Mouse (Mus musculus) hindbrain, embryonic 14.5 days (tissue): Measurements from ENCODE around the gene Psen1. TPM values are rescaled to one million over a fixed set of nuclear protein-coding genes. Genes with fewer than 3 reads are reported as not detected.

ENCODE experiments used
- ATAC-seq: fragments of 200-750 bp; cut with Nextera tagmentation; 2 replicates; pipeline ENCODE4 v1.8.0; 2017; ENCODE audit warnings: moderate number of reproducible peaks, mild to moderate bottlenecking, moderate TSS enrichment, moderate library complexity; ENCODE audit not compliant: low FRiP score
- DNase-seq: peaks from one replicate; pipeline ENCODE4 v3.0.0-alpha.2; 2015; ENCODE audit warnings: low spot score
- H3K27ac ChIP-seq: fragments of 300-500 bp; sonication (generic); 2 replicates; pipeline ENCODE4 v1.5.1; 2014; ENCODE audit warnings: mild to moderate bottlenecking, moderate library complexity
- H3K27me3 ChIP-seq: fragments of 300-500 bp; sonication (generic); 2 replicates; pipeline ENCODE4 v1.6.1; 2014; ENCODE audit warnings: mild to moderate bottlenecking, low read length, mixed read lengths; ENCODE audit not compliant: control insufficient read depth, insufficient read depth
- H3K36me3 ChIP-seq: fragments of 300-500 bp; sonication (generic); replicated peaks from 2 replicates; pipeline ENCODE4 v1.6.1; 2014; ENCODE audit not compliant: control insufficient read depth, insufficient read depth
- H3K4me1 ChIP-seq: fragments of 300-500 bp; sonication (generic); replicated peaks from 2 replicates; pipeline ENCODE4 v1.6.1; 2014; ENCODE audit warnings: antibody characterized with exemption, low read length, mixed read lengths; ENCODE audit not compliant: control insufficient read depth, insufficient read depth
- H3K4me2 ChIP-seq: fragments of 300-500 bp; sonication (generic); replicated peaks from 2 replicates; pipeline ENCODE4 v1.6.1; 2014; ENCODE audit warnings: mild to moderate bottlenecking, moderate library complexity
- H3K4me3 ChIP-seq: fragments of 300-500 bp; sonication (generic); replicated peaks from 2 replicates; pipeline ENCODE4 v1.5.1; 2014; ENCODE audit warnings: mild to moderate bottlenecking, low read length
- H3K9ac ChIP-seq: fragments of 300-500 bp; sonication (generic); 2 replicates; pipeline ENCODE4 v1.6.1; 2014
- H3K9me3 ChIP-seq: fragments of 300-500 bp; sonication (generic); 2 replicates; pipeline ENCODE4 v1.6.1; 2016; ENCODE audit warnings: low read length; ENCODE audit not compliant: control insufficient read depth
- WGBS: fragments of 180-500 bp; shearing (Covaris S2); extraction: QIAGEN DNeasy Blood & Tissue Kit; methylation state at CpG from one replicate; pipeline ENCODE4 v1.1.7; 2014; 5-methylcytosine and 5-hydroxymethylcytosine counted together
- polyA plus RNA-seq: library from polyadenylated mRNA; unstranded; fragments of >200 nt; fragmentation: Nextera tagmentation; extraction: Ambion mirVana; gene quantifications from 2 replicates; pipeline ENCODE4 v1.2.1, GENCODE M21; 2014

The Psen1 gene
- polyA plus RNA-seq, 1 experiment from 2014 or later, result 75.0 TPM

DNA sequence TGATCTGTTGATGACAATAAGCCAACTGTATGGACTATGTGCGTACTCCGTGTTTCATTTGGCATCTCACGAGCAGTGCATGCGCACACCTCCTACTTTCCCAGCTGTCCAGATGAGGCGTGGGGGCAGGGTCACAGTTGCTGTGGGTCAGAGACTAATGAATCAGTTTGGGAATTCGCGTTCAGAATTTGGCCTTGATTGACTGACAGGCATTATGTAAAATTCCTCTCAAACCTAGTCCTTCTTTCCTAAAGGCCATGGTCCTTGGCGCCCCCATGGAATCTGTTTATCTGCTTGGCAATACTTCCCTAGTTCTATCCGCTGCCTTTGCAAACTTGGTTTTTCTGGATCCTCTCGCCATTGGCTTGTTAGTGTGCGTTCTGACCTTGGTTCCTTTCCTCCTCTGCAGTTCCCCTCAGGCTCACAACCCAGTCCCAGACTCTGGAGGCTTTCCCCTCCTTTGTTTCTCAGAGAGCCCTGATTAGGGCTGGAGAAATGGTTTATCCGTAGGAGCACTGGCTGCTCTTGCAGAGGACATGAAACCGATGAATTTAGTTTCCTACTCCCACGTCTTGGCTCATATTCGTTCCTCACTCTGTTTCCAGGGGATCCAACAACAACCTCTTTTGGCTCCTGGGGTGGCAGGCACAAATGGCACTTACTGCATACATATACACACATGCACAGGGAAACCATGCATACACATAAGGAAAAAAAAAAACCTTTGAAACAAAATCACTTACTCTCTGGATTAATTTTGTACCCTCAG, 28.6 kb downstream of the Psen1 start:
- H3K4me2 ChIP-seq, result no peak overlapping the region
- H3K9ac ChIP-seq, result no peak overlapping the region
- H3K27ac ChIP-seq, result no peak overlapping the region
- WGBS, result 88% methylated on average over 15 of the region's 15 CpGs
- no peak for ATAC-seq
- H3K9me3 ChIP-seq, result no peaks in the 10 kb centered on the region
- no peak overlapping the region for H3K4me3 ChIP-seq
- DNase-seq, result no peak
- no peaks in the 10 kb centered on the region for H3K27me3 ChIP-seq
- peaks cover 95% of the 10 kb centered on the region for H3K36me3 ChIP-seq
- H3K4me1 ChIP-seq, result no peaks in the 10 kb centered on the region

DNA sequence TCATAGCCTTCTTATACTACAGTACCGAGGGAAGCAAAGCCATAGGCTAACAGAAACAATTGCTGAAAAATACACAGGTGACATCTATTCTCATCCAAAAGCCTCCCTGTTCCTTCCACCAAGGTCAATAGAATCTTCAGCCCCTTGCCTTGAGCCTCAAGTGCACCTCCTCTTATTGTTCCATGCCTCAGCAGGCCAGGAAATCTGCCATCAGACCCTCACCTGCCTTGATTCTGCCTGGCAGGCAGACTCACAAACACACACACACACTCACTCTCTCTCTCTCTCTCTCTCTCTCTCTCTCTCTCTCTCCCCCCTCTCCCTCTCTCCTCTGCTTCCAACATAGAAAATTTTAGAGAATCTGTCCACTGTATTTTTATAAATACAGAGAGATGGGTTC, 31.5 kb downstream of the Psen1 start:
- ATAC-seq (no peak), DNase-seq (no peak)
- Histone ChIP-seq H3K27ac (no peak overlapping the region), H3K4me2 (no peak overlapping the region), H3K36me3 (peaks cover 93% of the 10 kb centered on the region), H3K27me3 (no peaks in the 10 kb centered on the region), H3K4me1 (no peaks in the 10 kb centered on the region), H3K4me3 (no peak overlapping the region), H3K9ac (no peak overlapping the region), H3K9me3 (no peaks in the 10 kb centered on the region)
- 95% methylated on average over 1 of the region's 1 CpGs for WGBS

DNA sequence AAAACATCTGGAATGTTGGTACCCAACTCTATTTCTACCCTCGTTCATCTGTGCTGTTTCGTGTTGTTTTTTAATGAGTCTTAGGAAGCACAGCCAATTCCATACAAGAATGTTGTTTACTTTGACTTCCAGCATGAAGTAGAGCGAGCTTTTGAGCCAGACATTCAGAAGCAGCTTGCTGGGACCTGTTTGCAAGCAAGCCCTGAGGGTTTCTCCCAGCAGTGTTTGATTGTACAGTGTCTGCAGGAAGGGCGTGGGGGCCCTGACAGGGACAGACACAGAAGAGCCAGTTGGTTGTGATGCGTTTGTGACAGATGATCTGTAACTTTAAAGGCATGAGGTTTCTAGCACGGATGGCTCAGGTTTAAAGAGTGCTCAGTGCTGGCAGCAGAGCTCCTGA, 33.3 kb downstream of the Psen1 start:
- Histone ChIP-seq H3K4me3 (no peak overlapping the region), H3K27ac (no peak overlapping the region), H3K4me1 (no peaks in the 10 kb centered on the region), H3K27me3 (no peaks in the 10 kb centered on the region), H3K4me2 (no peak overlapping the region), H3K9ac (no peak overlapping the region), H3K9me3 (no peaks in the 10 kb centered on the region), H3K36me3 (peaks cover 94% of the 10 kb centered on the region)
- WGBS, result 80% methylated on average over 6 of the region's 6 CpGs
- no peak for DNase-seq
- no peak for ATAC-seq

DNA sequence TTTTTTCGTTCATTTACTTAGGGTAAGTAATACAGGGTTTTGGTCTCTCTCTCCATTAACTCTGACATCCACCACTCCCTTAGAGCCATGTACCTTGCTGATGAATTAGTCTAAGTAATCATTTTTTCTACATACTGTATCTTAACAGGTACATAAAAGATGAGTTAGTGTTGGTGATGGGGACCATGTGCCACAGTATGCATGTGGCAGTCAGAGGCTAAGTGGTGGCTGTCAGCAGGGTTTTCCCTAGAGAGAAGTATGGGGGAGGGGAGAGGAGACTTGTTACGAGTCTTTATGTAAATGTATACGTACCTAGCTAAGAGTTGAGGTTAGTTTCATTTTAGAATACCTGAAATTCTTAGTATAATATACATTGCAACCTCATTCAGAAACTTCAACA, 35.1 kb downstream of the Psen1 start:
- Histone ChIP-seq H3K27ac (no peak overlapping the region), H3K9ac (no peak overlapping the region), H3K4me2 (no peak overlapping the region), H3K27me3 (no peaks in the 10 kb centered on the region), H3K36me3 (peaks cover 94% of the 10 kb centered on the region), H3K4me3 (no peak overlapping the region), H3K9me3 (no peaks in the 10 kb centered on the region), H3K4me1 (no peaks in the 10 kb centered on the region)
- 77% methylated on average over 3 of the region's 3 CpGs for WGBS
- DNase-seq, result no peak
- no peak for ATAC-seq

DNA sequence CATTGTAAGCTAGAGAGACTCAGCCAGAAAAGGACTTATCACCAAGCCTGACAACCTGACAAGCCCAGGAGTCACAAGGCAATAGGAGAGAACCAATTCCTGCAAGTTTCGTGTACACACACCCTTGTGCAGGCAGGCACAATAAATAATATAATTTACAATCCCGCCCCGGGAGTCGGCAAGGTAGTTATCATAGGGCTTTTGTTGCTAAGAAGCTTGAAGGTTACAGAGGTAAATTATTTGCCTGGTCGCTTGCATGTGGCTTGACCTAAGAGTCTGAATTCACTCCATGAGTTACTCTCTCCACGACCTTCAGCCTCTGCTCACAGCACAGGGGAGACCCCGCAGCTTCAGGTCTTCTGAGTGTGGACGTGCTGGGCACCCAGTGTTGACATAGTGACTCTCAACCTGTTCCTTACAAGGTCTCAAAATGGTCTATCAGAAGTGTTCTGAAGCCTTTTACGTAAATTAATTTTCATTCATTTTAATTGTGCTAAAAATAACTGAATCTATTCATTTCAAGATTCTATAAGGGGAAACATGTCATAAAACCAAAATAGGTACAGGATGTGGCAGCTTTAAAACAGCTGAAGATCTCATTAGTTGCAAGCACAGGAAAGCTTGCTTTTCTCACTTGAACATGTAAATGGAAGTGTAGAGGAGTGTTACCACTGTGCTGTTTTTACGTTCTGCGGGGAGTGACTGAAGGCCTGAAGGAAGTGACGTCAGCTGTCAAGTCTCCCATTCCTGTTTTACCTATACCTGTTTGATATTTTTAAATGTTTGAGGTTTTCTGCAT, 38.8 kb downstream of the Psen1 start:
- no peaks in the 10 kb centered on the region for H3K9me3 ChIP-seq
- WGBS, result 93% methylated on average over 12 of the region's 12 CpGs
- peaks cover 97% of the 10 kb centered on the region for H3K36me3 ChIP-seq
- H3K4me3 ChIP-seq, result no peak overlapping the region
- ATAC-seq, result no peak
- no peak overlapping the region for H3K9ac ChIP-seq
- H3K27me3 ChIP-seq, result no peaks in the 10 kb centered on the region
- H3K4me1 ChIP-seq, result no peaks in the 10 kb centered on the region
- no peak overlapping the region for H3K4me2 ChIP-seq
- DNase-seq, result no peak
- H3K27ac ChIP-seq, result no peak overlapping the region

DNA sequence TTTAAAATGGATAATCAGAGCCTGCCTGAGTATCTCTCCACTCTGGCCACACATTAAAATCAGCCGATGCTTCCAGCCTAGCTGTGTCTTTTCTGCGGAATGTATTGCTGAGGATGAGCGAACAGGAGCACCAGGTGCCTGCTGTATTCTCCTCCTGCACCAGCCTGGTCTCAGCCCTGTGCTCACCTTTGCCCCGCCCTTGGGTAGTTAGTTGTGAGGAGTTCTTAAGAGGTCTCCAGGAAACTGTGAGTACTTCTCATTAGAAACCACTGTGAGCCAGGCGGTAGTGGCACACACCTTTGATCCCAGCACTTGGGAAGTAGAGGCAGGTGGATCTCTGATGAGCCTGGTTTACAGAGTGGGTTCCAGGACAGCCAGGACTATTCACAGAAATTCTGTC, 44.3 kb downstream of the Psen1 start:
- no peak overlapping the region for H3K9ac ChIP-seq
- no peak for ATAC-seq
- H3K4me2 ChIP-seq, result no peak overlapping the region
- H3K9me3 ChIP-seq, result no peaks in the 10 kb centered on the region
- no peak overlapping the region for H3K27ac ChIP-seq
- WGBS, result 95% methylated on average over 5 of the region's 5 CpGs
- no peaks in the 10 kb centered on the region for H3K4me1 ChIP-seq
- peaks cover 97% of the 10 kb centered on the region for H3K36me3 ChIP-seq
- DNase-seq, result no peak
- H3K27me3 ChIP-seq, result no peaks in the 10 kb centered on the region
- H3K4me3 ChIP-seq, result no peak overlapping the region

DNA sequence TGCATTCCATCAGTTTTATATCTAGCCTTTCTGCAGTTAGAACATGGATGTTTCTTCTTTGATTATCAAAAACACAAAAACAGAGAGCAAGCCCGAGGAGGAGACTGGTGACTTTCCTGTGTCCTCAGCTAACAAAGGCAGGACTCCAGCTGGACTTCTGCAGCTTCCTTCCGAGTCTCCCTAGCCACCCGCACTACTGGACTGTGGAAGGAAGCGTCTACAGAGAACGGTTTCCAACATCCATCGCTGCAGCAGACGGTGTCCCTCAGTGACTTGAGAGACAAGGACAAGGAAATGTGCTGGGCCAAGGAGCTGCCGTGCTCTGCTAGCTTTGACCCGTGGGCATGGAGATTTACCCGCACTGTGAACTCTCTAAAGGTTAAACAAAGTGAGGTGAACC, 46.1 kb downstream of the Psen1 start:
- Histone ChIP-seq H3K27ac (no peak overlapping the region), H3K4me1 (no peaks in the 10 kb centered on the region), H3K4me3 (no peak overlapping the region), H3K27me3 (no peaks in the 10 kb centered on the region), H3K9ac (no peak overlapping the region), H3K9me3 (no peaks in the 10 kb centered on the region), H3K4me2 (no peak overlapping the region), H3K36me3 (peaks cover 79% of the 10 kb centered on the region)
- ATAC-seq (no peak), DNase-seq (no peak)
- 92% methylated on average over 10 of the region's 10 CpGs for WGBS

DNA sequence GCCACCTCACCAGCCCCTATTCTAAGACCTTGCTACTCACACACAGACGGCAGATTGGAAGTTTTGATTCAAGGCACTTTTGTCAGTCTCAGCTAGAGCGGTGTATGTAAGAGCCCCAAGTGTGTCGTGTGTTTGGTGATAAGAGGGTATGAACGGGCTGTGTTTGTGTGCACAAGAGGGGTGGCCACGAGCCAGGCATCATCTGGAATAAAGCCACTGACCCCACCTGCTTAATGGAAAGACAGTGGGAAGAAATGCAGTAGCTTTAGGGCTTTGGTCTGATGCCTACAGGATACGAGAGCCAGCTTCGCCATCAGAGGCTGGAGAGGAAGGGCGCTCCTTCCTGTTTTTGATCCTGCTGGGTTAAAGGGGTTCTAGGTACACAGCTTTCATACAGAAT, 48.3 kb downstream of the Psen1 start:
- 86% methylated on average over 8 of the region's 8 CpGs for WGBS
- Histone ChIP-seq H3K9ac (no peak overlapping the region), H3K27ac (no peak overlapping the region), H3K36me3 (peaks cover 63% of the 10 kb centered on the region), H3K9me3 (no peaks in the 10 kb centered on the region), H3K4me2 (no peak overlapping the region), H3K4me1 (no peaks in the 10 kb centered on the region), H3K4me3 (no peak overlapping the region), H3K27me3 (no peaks in the 10 kb centered on the region)
- no peak for DNase-seq
- no peak for ATAC-seq

DNA sequence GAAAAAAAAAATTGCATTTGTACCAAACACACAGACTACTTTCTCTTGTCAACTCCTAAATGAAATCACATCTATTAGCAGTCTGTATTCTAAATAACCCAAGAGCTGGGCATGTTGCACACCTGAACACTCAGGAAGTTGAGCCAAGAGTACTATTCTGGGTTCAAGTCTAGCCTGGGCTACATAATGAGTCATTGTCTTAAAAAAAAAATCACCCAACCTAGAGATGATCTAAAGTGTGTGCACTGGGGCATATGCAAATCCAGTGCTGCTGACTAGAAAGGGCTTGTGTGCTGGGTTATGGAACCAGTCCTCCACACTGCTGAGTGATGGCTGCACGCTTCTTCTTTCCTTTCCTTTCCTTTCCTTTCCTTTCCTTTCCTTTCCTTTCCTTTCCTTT, 50.7 kb downstream of the Psen1 start:
- H3K4me2 ChIP-seq, result no peak overlapping the region
- no peak overlapping the region for H3K4me3 ChIP-seq
- H3K27ac ChIP-seq, result no peak overlapping the region
- H3K9me3 ChIP-seq, result no peaks in the 10 kb centered on the region
- H3K9ac ChIP-seq, result no peak overlapping the region
- WGBS, result 100% methylated on average over 1 of the region's 1 CpGs
- peaks cover 39% of the 10 kb centered on the region for H3K36me3 ChIP-seq
- H3K4me1 ChIP-seq, result no peaks in the 10 kb centered on the region
- ATAC-seq (no peak), DNase-seq (no peak)
- no peaks in the 10 kb centered on the region for H3K27me3 ChIP-seq
